Mouse (Mus musculus) thymus, postnatal 10 days (tissue): ENCODE results near the gene Gucy2e.

Source experiments
- DNase-seq, 2 experiments: peaks; one replicate each; pipeline ENCODE4 v3.0.0; 2021; ENCODE audit warnings: low spot score in 2 of 2

Gene Gucy2e

DNA sequence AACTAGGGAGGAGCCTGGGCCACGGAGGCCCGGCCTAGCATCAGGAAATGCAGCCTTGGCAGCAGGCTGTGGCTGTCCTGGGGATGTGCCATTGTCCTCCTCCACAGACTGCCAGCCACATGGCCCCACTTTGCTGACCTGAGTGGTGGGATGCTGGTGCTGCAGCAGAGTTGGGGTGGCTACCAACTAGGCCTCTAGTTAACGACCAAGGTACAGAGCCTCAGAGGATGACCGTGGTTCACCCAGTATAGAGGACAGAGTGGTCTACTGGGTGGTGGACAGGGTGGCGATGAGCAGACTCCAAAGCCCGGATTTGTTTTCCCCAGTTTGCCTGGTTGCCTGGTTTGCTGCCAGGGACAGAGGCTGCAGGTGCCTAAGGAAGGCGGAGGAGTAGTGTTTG, 62.1 kb downstream of the Gucy2e start:
- DNase-seq = no peak

DNA sequence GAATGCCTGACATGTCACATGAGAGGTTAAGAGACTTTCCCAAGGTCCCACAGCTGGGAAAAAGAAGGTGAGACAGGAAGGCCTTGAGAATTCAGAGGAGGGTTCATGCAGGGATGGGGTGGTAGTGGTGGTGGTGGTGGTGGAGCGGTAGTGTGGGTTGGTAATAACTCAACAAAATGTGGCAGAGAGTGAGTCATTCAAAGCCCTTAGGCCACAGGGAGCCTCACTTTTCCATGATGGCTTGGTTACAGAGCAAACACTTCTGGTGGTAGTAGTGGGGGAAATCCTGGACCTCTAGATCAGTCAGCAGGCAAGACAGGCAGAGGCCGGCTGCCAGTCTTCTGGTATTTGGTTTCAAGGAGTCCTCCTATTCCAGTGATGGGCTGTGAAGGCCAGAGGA, 64.2 kb downstream of the Gucy2e start:
- DNase-seq = no peak

DNA sequence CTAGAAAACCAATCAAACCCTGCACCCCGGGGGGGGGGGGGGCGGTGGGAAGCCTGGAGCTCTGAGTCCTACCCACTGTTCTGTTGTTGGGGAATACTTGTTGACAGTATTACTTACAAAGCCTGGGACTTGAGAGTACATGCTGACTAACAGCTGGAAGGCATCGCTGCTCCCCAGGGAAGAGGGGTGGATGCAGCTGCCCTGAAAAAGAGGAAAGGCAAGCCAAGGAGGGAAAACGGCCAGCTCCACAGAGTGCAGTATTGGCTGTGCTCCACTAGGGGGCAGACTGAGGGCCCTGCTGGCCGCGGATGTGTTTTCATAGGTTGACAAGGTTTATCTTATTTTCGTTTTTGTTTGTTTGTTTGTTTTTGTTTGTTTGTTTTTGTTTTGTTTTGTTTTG, 65.2 kb downstream of the Gucy2e start:
- peak in 1 of 2 experiments; percentile 41 for DNase-seq

DNA sequence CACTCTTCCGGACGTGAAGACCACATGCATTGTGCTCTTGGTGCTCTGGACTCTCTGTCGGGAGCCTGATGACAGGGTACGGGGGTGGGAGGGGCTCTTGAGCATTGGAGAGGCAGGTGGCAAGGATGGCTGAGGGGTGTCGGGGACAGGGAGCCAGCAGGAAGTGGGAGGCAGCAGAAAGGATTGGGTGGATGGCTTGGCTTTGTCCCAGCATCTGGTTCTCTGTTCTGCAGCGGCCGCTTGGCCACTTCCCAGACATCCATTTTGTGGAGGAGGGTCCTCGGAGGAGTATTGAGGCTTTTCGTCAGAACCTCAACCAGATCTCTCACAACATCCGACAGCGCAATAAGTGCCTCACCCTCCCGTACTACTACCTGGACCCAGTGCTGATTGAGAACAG, 67.5 kb downstream of the Gucy2e start:
- no peak for DNase-seq
